Mouse (Mus musculus): Measurements from ENCODE around the gene Efcab6.

- TF ChIP-seq ZNF384 (IDR thresholded peaks at IDR 0.05; ENCODE audit: low read depth, low read length) = no peak
- no peak for TF ChIP-seq HCFC1 (IDR thresholded peaks at IDR 0.05; ENCODE audit: borderline replicate concordance, insufficient read depth, low read length)
Measured at GRCm38 (mm10) chr15:84056083-84056482, 9.1 kb downstream of the Efcab6 start.

Data from ES-E14 (cell line).